Mouse (Mus musculus): Measurements from ENCODE around the gene Samd4b. TPM values are rescaled to one million over a fixed set of nuclear protein-coding genes. Genes with fewer than 3 reads are reported as not detected.

Samd4b gene
- polyA plus RNA-seq, 1 experiment from 2014 or later, result 10.5 TPM

DNA sequence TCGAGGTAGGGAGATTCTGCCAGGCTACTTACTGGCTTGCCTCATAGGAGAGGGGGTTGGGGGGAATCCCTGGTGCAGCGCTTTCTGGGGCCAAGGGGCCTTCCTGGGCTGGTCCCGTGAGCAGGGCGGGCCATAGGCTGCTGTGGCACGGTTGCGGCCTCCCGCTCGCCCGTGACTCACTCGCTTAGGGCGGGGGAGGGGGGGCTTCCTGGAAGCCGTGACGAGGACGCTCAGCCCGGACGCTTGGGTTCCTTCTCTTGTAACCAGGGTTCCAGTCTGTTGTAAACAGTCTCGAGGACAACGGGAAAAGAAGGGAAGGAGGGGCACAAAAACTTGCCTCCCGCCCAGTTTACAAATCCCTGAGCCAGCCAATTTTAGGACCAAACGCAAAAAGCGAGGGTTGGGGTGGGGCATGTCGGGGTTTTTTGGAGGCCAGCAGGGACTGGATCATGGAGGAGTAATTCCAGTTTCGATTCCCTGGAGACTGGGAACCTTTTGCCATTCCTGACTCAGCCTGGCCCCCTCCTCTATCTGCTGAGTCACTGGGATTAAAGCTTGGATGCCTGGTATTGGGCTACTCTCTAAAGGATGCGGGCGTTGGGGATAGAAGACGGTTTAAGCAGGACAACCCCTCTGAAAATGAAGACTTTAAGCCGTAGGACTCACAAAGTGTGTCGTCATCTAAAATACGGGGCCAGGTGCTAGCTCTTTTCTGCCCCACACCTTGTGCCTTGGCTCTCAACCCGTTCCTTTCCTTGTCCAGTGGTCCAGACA is 216.7 kb downstream of the Samd4b start:
- peak; percentile 90 for DNase-seq (ENCODE audit: low spot score)

DNA sequence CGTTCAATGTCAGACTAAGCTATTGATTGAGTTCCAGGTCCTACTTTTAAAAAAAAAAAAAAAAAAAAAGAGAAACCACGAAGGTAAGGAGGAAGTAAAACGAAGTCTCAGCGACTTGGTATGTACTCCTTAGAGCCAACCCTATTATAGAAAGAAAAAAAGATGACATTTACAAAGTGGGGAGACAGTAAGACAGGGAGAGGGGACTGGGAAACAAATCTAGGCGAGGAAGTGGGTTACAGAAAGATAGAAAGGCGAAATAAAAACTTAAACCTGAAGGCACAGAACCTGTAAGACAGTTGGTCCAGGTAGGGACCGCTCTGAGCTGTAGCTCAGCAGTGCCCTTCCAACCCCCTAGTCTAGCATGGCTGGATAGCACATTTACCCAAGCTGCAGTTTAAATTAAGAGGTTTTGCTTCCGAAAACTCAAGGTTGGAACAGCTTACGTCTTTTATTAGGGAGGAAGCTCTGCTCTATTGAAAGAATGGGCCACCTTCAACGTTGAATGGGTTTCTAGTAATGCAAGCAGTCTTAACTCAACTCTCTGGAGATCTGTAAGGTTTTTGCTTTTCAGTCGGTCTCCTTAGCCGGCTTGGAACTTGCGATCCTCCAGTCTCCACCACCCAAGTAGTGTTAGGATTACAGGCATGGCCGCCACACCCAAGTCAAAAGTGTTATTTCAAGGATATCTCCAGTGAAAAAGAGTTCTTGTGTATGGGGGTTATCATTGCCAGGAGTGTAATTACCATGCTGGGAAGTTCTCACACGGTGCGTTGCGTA is 217.5 kb downstream of the Samd4b start, which contains the start of gene Zfp36:
TSS of gene Zfp36 (minus strand) at position 17 of the 780 bp plus-strand sequence.
- DNase-seq (ENCODE audit: low spot score), result no peak

DNA sequence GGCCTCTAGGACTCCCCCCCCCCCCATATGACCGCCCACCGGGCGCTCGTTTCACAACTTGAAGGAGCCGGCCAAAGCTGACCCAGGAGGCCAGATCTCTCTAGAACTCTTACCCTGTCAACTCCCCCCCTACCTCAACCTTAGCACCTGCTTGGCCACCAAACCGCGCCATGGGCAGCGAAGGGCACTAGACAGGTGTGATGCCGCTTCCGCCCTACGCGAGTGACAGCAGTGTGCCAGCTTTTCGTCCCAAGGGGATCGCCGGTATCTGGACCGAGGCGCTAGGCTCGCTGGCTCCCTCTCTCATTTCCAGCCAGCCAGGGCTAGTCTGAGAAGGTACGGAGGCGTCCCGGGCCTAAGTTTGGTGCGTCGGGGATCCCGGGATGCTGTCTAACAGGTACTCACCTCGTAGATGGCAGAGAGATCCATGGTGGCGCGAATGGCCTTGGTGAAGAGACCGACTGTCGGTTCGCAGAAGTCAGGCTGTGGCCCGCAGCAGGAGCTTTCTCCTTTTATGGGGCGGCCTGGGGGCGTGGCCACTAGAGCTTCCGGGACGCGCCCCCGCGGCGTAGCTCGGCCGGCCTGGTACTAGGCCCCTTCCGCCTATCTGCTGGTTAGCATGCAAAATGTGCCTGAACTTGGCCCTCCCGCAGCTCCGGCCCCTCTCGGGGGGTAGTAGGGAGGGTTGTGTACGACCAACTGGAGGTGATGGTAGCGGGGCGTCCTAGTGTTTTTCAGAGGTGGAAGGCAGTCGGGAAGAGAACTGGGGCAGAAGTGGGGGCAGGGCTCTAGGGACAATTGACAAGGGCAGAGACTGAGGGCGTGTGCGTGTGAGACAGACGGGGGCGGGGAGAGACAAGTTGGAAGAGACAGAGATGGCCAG is 218.9 kb downstream of the Samd4b start:
- DNase-seq (ENCODE audit: low spot score), result peak; percentile 96

DNA sequence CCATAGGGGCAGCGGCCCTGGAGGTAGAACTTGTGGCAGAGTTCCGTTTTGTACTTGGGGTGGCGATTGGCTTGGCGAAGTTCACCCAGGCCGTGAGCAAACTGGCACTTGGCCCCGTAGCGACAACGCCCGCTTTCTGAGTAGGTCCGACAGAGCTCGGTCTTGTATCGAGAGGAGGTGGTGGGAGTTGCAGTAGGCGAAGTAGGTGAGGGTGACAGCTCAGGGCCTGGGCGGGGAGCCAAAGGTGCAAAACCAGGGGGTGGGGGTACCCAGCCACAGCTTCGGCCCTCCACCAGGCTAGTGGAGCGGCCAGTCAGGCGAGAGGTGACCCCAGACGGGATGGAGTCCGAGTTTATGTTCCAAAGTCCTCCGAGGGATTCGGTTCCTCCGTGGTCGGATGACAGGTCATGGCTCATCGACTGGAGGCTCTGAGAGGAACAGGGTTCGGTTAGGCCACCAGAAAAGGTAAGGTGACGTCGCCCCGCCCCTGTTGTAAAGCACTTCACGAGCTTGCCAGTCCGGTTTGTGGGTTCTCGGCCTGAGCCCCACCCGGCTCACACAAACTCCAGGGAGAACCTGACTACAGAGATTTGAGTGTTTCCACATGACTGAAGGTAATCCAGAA is 219.8 kb downstream of the Samd4b start:
- DNase-seq (ENCODE audit: low spot score), result peak; percentile 26

DNA sequence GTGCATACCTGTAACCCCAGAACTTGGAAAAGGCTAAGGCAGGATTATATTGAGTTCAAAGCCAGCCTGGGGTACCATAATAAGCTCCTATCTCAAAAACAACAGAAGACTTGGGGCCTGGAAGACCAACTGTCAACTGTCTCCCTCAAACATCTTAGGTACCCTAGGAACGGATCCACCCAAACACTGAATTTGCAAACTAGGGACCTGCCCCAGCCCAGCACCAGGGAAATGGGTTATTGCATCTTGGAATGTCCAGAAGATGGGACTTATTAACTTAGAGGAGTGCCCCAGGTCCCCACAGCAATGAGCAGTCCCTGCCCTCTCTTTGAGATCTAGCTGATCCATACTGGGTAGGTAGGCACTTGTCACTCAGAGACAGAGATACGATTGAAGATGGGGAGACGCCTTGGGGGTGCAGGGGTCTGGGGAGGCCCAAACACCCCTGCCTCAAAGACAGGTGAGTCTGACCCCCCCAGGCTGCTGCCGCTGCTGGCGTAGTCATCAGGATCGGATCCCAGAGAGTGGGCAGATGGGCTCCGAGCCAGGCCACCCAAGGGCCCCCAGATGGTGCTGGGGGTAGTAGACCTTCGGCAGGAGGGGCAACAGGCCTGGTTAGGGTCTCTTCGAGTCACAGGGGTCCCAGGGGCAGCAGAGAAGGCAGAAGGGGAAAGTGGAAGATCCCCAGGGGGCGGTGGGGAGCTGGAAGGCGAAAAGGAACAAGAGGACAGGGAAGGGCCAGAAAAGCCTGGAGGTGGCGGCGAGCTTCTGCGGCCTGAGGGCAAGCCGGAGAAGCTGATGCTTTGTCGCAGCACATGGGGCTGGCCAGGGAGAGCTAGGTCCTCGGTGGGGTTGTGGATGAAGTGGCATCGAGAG is 220.5 kb downstream of the Samd4b start:
- no peak for DNase-seq (ENCODE audit: low spot score)

DNA sequence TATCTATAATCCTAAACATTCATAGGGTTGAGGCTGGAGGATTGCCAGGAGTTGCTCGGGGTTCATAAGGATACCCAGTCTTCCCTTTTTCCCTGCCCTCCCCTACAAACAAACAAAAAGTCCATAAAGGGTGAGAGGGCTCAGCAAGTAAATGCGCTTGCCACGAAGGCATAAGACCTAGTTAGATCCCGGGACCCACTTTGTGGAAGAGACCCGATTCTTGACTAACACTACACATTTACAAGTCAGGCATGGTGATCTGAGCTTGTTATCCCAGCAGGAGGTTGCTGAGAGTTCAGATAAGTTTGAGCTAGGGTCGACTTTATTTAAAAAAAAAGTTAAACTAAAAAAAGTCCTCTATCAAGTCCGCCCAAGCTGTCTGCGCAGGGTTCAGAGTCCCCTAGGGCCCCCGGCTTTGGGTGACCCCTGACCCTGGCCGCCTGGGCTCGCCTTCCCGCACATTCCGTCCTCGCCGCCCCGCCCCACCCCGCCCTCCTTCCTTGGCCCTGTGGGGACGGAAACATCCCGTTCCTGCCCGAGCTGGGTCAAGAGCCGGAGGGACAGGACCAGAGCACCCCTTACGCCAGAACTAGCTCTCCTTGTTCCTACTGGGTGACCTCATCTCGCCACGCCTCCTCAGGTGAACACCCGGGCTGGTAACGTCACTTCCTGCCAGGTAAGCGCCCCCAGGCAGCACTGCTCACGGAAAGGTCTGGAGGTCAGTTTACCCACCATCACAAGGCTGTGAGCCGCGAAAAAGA is 221.8 kb downstream of the Samd4b start:
- DNase-seq (ENCODE audit: low spot score), result peak; percentile 45

DNA sequence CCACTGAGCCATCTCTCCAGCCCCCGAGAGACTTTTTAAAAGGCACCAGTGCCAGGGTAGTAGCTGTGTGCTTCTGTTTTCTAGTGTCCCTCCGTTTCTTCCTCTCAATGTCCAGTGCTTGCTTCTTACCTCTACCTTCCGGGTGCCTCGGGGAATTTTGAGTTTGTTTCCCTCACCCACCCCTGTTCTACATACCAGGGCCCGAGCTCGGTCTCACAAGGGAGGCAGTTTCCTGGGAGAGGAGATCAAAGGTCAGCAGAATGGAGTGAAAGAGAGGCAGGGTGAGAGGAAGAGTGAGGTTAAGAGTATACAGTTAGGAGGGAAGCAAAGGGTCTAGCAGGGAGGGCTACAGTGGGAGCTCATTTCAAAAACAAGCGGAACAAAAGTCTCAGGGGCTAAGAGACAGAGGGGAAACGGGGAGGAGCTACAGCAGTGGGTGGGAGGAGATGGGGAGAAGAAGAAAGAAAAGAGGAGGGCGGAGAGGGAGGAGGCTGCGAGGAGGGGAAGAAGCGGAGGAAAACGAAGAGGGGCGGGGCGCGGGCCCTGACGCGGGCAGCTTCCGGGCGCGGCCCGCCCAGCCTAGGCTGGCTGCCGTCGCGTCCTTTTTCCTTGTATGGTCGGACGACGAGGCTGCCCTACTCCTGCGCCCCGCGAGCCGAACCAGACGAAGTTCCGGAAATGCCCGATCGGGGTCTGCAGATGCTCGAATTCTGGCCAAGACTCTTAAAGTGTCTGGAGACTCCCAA is 222.6 kb downstream of the Samd4b start:
- peak; percentile 94 for DNase-seq (ENCODE audit: low spot score)

DNA sequence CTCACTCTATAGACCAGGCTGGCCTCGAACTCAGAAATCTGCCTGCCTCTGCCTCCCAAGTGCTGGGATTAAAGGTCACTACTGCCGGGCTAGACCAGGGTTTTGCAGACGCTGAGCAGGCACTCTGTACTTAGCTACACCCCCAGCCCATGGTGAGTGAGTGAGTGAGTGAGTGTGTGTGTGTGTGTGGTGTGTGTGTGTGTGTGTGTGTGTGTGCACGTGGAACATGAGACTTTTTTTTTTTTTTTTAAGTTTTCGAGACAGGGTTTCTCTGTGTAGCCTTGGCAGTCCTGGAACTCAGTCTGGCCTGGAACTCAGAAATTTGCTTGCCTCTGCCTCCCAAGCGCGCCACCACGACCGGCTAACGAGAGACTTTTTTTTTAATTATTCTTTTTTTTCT is 223.3 kb downstream of the Samd4b start:
- no peak for DNase-seq (ENCODE audit: low spot score)

DNA sequence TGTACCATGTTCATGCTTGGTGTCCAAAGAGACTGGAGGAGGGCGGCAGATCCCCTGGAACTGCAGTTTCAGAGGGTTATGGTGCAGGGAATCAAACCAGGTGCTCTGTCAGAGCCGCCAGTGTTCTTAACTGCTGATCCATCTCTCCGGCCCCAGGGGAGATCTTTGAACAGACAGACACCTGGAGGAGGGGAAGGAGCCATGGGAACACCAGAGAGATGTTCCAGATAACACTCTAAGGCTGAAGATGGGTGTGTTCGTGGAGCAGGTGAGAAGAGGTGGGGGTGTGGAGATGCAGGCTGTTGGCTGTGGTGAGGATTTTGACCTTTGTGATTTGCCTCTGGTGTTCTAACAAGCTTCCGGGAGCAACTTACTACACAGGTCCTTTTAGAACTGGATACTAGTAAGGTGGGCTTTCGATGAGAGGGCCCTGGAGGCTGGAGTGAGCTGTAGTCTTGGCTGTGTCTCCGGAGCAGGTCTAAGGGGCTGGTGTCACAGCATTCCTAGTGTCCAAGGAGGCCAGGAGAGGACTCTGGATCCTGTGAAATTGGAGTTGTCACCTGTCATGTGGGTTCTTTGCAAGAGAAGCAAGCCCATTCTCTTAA is 224.0 kb downstream of the Samd4b start:
- no peak for DNase-seq (ENCODE audit: low spot score)

DNA sequence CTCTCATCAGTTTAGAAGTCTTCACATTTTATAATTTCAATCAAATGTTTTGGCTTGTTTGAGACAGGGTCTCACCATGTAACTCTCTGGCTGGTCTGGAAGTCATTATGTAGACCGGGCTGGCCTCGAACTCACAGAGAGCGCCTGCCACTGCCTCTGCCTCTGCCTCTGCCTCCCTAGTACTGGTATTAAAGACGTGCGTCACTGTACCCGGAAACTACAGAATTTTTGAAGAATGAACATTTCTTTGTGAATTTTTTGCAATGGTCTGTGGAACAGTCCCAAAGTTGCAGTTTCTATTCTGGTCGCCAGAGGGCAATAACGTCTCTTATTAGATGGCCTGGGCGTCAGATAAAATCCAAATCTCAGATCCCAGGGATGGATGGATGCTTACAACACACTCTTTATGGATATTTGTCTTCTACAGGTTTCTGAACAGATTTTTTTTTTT is 224.8 kb downstream of the Samd4b start:
- DNase-seq (ENCODE audit: low spot score), result peak; percentile 85

DNA sequence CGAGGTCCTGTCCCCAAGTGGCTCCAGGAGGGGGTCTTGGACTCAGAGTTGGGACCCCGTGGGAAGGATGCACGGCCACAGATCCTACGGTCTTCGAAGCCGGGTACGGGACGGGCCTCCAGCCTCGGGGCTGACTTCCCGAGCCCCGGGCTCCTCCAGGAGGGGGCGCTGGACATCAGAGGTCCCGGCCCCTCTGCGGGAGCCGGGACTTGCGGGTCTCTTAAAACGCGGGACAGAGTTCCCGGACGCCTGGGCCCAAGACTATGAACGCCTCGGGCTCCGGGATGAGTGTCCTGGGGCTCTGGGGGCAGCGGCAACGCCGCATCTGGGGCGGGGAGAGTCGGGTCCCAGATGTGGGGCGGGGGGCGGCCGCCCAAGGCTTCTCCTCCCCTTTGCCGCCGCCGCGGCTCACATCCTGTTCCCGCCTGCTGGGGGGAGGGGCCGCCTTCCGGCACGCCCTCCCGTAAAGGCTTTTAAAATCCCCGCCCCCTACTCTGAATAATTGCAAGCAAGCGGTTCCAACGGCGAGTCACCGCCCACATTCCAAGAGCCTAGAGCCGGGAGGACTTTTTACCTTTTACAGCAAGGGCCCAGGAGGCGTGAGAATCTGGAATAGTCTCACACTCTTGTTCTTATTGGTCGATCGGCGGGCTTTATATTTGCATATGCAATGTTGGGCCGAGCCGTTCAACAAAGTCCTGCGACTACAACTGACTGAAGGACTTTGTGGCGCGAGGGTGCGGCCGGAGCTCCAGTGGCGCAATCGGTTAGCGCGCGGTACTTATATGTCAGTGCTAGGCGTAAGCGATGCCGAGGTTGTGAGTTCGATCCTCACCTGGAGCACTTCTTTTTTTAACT is 225.5 kb downstream of the Samd4b start, which contains the start of gene Plekhg2:
TSS of gene Plekhg2 (minus strand) at position 349 of the 858 bp plus-strand sequence.
- DNase-seq (ENCODE audit: low spot score), result peak; percentile 99

DNA sequence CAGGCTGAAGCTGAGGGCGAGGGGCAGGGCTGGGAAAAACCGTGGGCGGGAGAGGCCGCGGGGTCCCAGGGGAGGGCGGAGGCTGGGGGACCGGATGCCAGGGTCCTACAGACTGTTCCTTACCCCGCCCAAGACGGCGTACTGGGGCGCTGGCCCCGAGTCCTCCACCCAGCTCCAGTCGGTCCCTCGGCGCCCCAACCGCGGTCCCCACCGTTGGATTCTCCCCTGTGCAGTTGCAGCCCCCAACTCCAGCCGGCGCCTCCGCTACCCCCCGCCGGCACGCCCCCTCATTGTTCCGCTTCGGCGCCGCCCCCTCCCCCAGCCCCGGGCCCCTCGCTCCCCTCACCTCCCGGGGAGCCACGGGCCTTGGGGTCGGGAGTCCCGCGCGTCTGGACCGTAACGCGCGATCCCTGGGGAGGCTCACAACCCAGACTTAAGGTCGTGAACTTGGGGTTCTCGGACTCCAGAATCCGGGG is 226.4 kb downstream of the Samd4b start:
- DNase-seq (ENCODE audit: low spot score), result peak; percentile 63

DNA sequence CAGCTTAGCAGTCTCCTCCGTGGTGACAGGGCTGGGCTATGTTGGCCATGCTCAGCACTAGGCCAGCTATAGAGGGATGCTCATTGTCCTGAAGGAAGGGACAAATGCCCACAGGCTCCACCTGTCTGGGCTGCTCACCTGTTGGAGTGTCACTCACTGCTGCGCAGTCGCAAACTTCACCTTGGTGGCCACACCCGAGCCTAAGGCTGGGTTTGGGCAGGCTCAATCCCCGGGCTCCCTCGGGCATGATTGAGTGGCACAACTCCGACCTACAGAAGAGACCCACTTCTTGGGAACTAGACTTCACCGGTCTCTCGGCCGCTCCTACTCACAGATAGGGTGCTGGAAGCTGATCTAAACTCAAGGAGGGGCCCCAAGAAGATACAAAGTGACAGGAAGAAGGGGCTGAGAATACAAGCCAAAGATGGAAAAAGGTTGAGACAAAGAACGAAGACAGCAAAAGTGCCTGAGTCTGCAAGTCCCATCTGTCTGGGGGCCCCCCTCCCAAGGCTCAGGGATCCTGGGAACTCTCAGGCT is 226.9 kb downstream of the Samd4b start:
- no peak for DNase-seq (ENCODE audit: low spot score)

DNA sequence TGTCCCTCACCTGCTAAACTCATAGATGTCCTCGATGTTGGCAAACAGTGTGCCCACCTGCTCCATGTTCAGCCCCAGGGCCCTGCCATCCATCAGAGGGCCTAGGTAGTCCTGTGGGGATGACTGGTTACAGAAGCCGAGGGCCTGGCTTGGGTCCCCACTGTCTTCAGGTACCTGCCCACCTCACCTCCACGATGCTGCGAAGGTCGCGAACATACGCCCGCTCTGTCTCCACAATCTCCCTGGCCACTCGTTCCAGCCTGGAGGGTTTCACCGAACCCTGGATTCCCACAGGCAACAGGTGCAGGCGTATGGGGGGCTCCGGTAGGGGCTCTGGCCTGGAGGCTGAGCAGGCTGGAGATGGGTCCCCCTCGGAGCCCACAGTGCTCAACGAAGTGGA is 227.9 kb downstream of the Samd4b start:
- DNase-seq (ENCODE audit: low spot score), result no peak

DNA sequence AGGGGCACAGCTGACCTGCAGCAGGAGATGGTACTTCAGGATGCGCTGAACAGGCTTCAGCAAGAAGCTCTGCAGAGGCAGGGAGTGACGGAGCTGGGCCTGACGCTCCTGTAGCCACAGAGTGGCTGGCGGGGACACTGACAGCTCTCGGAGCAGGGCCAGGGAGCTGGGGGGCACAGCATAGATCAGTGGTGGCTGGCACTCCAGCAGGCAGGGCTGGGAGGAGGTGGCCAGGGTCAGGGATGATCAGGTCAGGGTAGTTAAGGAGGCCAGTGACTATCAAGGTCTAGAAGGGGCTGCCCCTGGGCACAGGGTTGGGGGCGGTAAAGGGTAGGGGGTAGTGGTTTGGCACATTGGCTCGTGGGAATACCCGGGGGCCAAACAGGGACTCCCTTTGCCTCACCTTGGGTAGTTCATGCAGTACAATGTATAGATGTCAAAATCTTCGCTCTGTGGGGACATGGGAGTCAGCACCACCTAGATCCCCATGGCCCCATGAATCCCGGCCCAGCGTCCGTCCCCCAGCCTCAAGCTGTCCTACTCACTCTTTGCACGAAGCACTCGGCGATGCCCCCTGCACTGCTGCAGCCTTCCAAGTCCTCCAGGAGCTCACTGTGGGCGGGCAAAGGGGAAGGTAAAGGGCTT is 229.5 kb downstream of the Samd4b start:
- DNase-seq (ENCODE audit: low spot score), result no peak

DNA sequence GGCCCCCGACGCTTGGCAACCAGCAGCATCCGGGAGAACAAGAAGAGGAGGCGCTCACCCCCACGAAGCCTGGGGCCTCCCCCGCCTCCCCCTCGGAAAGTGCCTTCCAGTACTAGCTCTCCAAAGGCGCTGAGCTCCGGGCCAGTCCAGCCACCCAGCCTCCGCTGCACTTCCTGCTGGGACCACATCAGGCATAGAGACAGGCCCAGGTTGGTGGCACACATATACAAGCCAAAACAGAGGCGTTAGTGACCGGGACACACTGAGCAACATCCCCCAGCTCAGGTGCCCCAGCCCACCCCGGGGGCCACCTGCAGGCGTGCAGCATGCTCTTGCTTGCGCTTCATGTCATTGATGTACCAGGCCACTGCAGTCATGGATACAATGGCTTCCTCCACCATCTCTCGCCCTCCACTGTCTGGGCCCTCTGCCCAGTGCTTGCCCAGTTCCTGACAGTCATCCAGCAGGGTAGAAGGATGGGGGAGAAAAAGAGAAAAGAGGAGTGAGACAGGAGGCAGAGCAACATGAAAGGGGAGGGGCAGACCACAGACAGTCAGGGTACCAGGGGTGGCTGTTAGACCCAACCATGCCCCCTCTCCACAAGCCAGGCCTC is 230.2 kb downstream of the Samd4b start:
- DNase-seq (ENCODE audit: low spot score), result no peak
